Mouse (Mus musculus) bone marrow macrophage, adult 2 months (primary cell): ENCODE measurements around the gene Pilrb2.

ENCODE experiments used
- CTCF ChIP-seq: IDR thresholded peaks from 2 replicates; pipeline ENCODE4 v1.5.1; 2012; ENCODE audit warnings: low read depth, mild to moderate bottlenecking, low read length, moderate library complexity
- POLR2A ChIP-seq: IDR thresholded peaks from 2 replicates; pipeline ENCODE4 v1.6.1; 2012; ENCODE audit warnings: mild to moderate bottlenecking, low read depth, low read length, borderline replicate concordance

DNA sequence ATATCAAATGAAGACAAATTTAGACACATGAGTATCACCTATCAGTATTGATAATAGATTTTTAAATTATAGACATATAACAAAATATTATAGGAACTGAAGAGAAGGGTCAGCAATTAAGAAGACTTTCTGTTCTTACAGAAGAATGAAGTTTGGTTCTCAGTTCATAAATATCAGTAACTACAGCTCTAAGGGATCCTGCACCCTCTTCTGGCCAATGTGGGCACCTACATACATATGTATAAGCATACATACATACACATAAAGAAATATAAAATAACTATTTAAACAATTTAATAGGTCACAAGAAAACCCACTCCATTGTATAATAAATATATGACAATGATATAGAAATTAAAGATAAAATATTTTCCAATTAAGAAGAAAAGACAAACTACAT lies 42.9 kb upstream of the Pilrb2 start:
- TF ChIP-seq POLR2A (no peak), CTCF (no peak)
